Mouse (Mus musculus): ENCODE results near the gene Rnf114. TPM values are rescaled to one million over a fixed set of nuclear protein-coding genes. Genes with fewer than 3 reads are reported as not detected.

The Rnf114 gene
- polyA plus RNA-seq, 1 experiment from 2014 or later, result 67.1 TPM

- peaks cover 3 to 4% of the 10 kb centered on the region in 2 experiments; a peak in 3 of 4 replicates for H3K4me1 ChIP-seq (ENCODE audit: control insufficient read depth in 2 of 2, insufficient read depth in 2 of 2, low read length in 2 of 2)
- peaks cover 88% of the 10 kb centered on the region for H3K36me3 ChIP-seq (ENCODE audit: control insufficient read depth, insufficient read depth, low read length)
- no peak for ATAC-seq (ENCODE audit: insufficient number of reproducible peaks, insufficient read depth, low FRiP score, low read depth)
- H3K9ac ChIP-seq (ENCODE audit: low read length), result no peak overlapping the region
- no peak overlapping the region for H3K4me2 ChIP-seq (ENCODE audit: low read length)
- H3K27me3 ChIP-seq (ENCODE audit: control insufficient read depth, insufficient read depth, low read length), result no peaks in the 10 kb centered on the region
- no peak overlapping the region for H3K27ac ChIP-seq (replicated peaks in 1 of 2; ENCODE audit: control insufficient read depth in 1 of 2, insufficient read depth in 1 of 2, low read depth in 2 of 2, low read length in 2 of 2)
- H3K9me3 ChIP-seq (ENCODE audit: control insufficient read depth, low read length), result no peaks in the 10 kb centered on the region
- WGBS, result 91% methylated on average over 8 of the region's 8 CpGs
- no peak overlapping the region for H3K4me3 ChIP-seq (ENCODE audit: control insufficient read depth in 1 of 2, insufficient read depth in 1 of 2, low read depth in 1 of 2, low read length in 2 of 2)
These were observed 41.8 kb upstream of the Rnf114 start for GRCm38 (mm10) chr2:167450647-167451046.

GRCm38 (mm10) chr2:167453814-167454213 lies 38.6 kb upstream of the Rnf114 start:
- ATAC-seq (ENCODE audit: insufficient number of reproducible peaks, insufficient read depth, low FRiP score, low read depth), result no peak

GRCm38 (mm10) chr2:167456361-167457020 lies 36.0 kb upstream of the Rnf114 start:
- H3K9ac ChIP-seq (ENCODE audit: low read length), result no peak overlapping the region
- no peaks in the 10 kb centered on the region for H3K4me1 ChIP-seq (ENCODE audit: control insufficient read depth in 2 of 2, insufficient read depth in 2 of 2, low read length in 2 of 2)
- peaks cover 81% of the 10 kb centered on the region for H3K36me3 ChIP-seq (ENCODE audit: control insufficient read depth, insufficient read depth, low read length)
- no peak overlapping the region for H3K27ac ChIP-seq (replicated peaks in 1 of 2; ENCODE audit: control insufficient read depth in 1 of 2, insufficient read depth in 1 of 2, low read depth in 2 of 2, low read length in 2 of 2)
- no peak for ATAC-seq (ENCODE audit: insufficient number of reproducible peaks, insufficient read depth, low FRiP score, low read depth)
- no peak overlapping the region for H3K4me2 ChIP-seq (ENCODE audit: low read length)
- 95% methylated on average over 5 of the region's 5 CpGs for WGBS
- H3K9me3 ChIP-seq (ENCODE audit: control insufficient read depth, low read length), result no peaks in the 10 kb centered on the region
- no peak overlapping the region for H3K4me3 ChIP-seq (ENCODE audit: control insufficient read depth in 1 of 2, insufficient read depth in 1 of 2, low read depth in 1 of 2, low read length in 2 of 2)
- H3K27me3 ChIP-seq (ENCODE audit: control insufficient read depth, insufficient read depth, low read length), result no peaks in the 10 kb centered on the region

More at GRCm38 (mm10) chr2:167453814-167454213, 38.6 kb upstream of the Rnf114 start:
- Histone ChIP-seq H3K27ac (replicated peaks in 1 of 2; ENCODE audit: control insufficient read depth in 1 of 2, insufficient read depth in 1 of 2, low read depth in 2 of 2, low read length in 2 of 2) (no peak overlapping the region), H3K27me3 (ENCODE audit: control insufficient read depth, insufficient read depth, low read length) (no peaks in the 10 kb centered on the region), H3K9ac (ENCODE audit: low read length) (no peak overlapping the region), H3K4me1 (ENCODE audit: control insufficient read depth in 2 of 2, insufficient read depth in 2 of 2, low read length in 2 of 2) (no peaks in the 10 kb centered on the region), H3K9me3 (ENCODE audit: control insufficient read depth, low read length) (no peaks in the 10 kb centered on the region), H3K36me3 (ENCODE audit: control insufficient read depth, insufficient read depth, low read length) (peaks cover 88% of the 10 kb centered on the region), H3K4me2 (ENCODE audit: low read length) (no peak overlapping the region), H3K4me3 (ENCODE audit: control insufficient read depth in 1 of 2, insufficient read depth in 1 of 2, low read depth in 1 of 2, low read length in 2 of 2) (no peak overlapping the region)
- WGBS, result 69% methylated on average over 3 of the region's 3 CpGs

GRCm38 (mm10) chr2:167457213-167457612 lies 35.2 kb upstream of the Rnf114 start:
- WGBS, result 91% methylated on average over 9 of the region's 9 CpGs
- Histone ChIP-seq H3K9me3 (ENCODE audit: control insufficient read depth, low read length) (no peaks in the 10 kb centered on the region), H3K4me1 (ENCODE audit: control insufficient read depth in 2 of 2, insufficient read depth in 2 of 2, low read length in 2 of 2) (no peaks in the 10 kb centered on the region), H3K27ac (replicated peaks in 1 of 2; ENCODE audit: control insufficient read depth in 1 of 2, insufficient read depth in 1 of 2, low read depth in 2 of 2, low read length in 2 of 2) (no peak overlapping the region), H3K36me3 (ENCODE audit: control insufficient read depth, insufficient read depth, low read length) (peaks cover 80% of the 10 kb centered on the region), H3K27me3 (ENCODE audit: control insufficient read depth, insufficient read depth, low read length) (no peaks in the 10 kb centered on the region), H3K9ac (ENCODE audit: low read length) (no peak overlapping the region), H3K4me3 (ENCODE audit: control insufficient read depth in 1 of 2, insufficient read depth in 1 of 2, low read depth in 1 of 2, low read length in 2 of 2) (no peak overlapping the region), H3K4me2 (ENCODE audit: low read length) (no peak overlapping the region)
- no peak for ATAC-seq (ENCODE audit: insufficient number of reproducible peaks, insufficient read depth, low FRiP score, low read depth)

DNA sequence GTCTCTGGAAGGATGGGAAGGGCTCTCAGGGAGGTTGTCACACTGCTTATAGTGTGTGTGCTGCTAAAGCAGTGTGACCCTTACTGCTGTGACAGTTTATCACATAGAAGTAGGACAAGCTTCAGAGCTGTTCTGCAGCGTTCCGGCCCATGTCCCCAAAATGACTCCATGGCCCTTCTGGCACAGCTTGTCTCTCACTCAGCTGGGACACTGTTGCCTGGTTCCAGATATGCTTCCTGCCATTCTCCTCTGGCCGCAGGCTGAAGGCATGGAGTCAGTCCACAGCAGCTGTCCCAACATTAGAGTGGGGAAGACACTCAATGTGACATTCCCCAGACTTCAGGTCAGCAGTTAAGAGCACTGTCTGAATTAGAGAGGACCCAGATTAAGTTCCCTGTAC lies 33.9 kb upstream of the Rnf114 start:
- no peaks in the 10 kb centered on the region for H3K9me3 ChIP-seq (ENCODE audit: control insufficient read depth, low read length)
- no peak overlapping the region for H3K4me3 ChIP-seq (ENCODE audit: control insufficient read depth in 1 of 2, insufficient read depth in 1 of 2, low read depth in 1 of 2, low read length in 2 of 2)
- peaks cover 70% of the 10 kb centered on the region for H3K36me3 ChIP-seq (ENCODE audit: control insufficient read depth, insufficient read depth, low read length)
- no peak for ATAC-seq (ENCODE audit: insufficient number of reproducible peaks, insufficient read depth, low FRiP score, low read depth)
- 72% methylated on average over 3 of the region's 3 CpGs for WGBS
- H3K9ac ChIP-seq (ENCODE audit: low read length), result no peak overlapping the region
- H3K27me3 ChIP-seq (ENCODE audit: control insufficient read depth, insufficient read depth, low read length), result no peaks in the 10 kb centered on the region
- H3K4me2 ChIP-seq (ENCODE audit: low read length), result no peak overlapping the region
- no peak overlapping the region for H3K27ac ChIP-seq (replicated peaks in 1 of 2; ENCODE audit: control insufficient read depth in 1 of 2, insufficient read depth in 1 of 2, low read depth in 2 of 2, low read length in 2 of 2)
- peaks cover 0 to 2% of the 10 kb centered on the region in 2 experiments; a peak in 1 of 4 replicates for H3K4me1 ChIP-seq (ENCODE audit: control insufficient read depth in 2 of 2, insufficient read depth in 2 of 2, low read length in 2 of 2)

DNA sequence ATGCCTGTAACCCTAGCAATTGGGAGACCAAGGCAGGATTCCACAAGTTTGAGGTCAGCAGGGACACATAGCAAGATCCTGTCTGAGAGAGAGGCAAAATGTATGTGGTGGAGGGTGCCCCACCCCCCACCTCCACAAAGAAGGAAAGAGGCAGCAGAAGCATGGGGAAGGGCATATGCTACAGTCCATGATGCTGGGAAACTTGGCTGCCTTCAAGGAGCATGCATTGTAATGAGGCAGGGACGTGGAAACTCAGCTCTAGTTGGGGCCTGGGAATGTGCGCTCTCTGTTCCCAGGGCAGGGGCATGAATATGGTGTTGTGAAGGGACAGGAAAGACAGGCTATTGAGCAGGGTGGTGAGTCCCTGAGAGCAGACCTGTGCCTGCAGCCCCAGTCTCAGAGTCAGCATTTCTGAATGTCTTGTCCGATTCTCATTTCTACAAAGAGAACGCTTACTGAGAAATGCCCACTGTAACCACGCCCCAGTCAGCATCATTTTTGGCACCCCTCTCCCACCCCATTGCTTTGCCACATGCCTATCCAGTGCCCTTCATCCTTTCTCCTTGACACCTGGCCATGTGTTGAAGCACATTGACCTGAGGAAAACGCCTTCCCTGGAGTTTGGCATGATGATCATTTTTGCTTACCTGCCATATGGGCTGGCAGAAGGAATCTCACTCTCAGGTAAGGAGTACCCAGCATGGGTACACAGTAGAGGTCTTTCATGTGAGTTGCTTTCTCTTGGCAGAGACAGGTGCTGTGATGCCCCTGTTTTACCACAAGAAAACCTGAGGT lies 33.2 kb upstream of the Rnf114 start:
- H3K4me1 ChIP-seq (ENCODE audit: control insufficient read depth in 2 of 2, insufficient read depth in 2 of 2, low read length in 2 of 2), result peaks cover 0 to 2% of the 10 kb centered on the region in 2 experiments; a peak in 1 of 4 replicates
- H3K27ac ChIP-seq (replicated peaks in 1 of 2; ENCODE audit: control insufficient read depth in 1 of 2, insufficient read depth in 1 of 2, low read depth in 2 of 2, low read length in 2 of 2), result no peak overlapping the region
- no peak for ATAC-seq (ENCODE audit: insufficient number of reproducible peaks, insufficient read depth, low FRiP score, low read depth)
- H3K9ac ChIP-seq (ENCODE audit: low read length), result no peak overlapping the region
- WGBS, result 92% methylated on average over 6 of the region's 6 CpGs
- no peak overlapping the region for H3K4me2 ChIP-seq (ENCODE audit: low read length)
- H3K4me3 ChIP-seq (ENCODE audit: control insufficient read depth in 1 of 2, insufficient read depth in 1 of 2, low read depth in 1 of 2, low read length in 2 of 2), result no peak overlapping the region
- peaks cover 63% of the 10 kb centered on the region for H3K36me3 ChIP-seq (ENCODE audit: control insufficient read depth, insufficient read depth, low read length)
- no peaks in the 10 kb centered on the region for H3K27me3 ChIP-seq (ENCODE audit: control insufficient read depth, insufficient read depth, low read length)
- no peaks in the 10 kb centered on the region for H3K9me3 ChIP-seq (ENCODE audit: control insufficient read depth, low read length)

DNA sequence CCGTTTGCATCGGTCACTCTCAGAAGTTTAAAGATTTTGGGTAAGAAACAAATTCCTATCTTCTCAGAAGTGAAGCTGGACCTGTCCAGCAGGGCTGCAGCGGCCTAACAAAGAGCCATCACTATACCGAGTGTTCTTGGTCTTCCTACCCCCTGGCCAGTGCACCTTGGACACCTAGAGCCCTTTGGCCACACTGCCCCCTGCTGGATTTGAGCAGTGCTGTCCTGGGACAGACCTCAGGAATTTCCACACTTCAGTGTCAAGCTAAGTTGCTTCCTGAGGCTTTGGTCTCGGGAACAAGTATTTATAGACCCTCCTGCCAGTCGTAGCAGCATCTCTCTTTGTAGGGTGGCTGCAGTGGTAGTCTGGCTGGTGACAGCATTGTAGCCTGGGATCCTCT lies 29.5 kb upstream of the Rnf114 start:
- WGBS, result 47% methylated on average over 6 of the region's 6 CpGs
- H3K9me3 ChIP-seq (ENCODE audit: control insufficient read depth, low read length), result no peaks in the 10 kb centered on the region
- no peak overlapping the region for H3K4me3 ChIP-seq (ENCODE audit: control insufficient read depth in 1 of 2, insufficient read depth in 1 of 2, low read depth in 1 of 2, low read length in 2 of 2)
- H3K36me3 ChIP-seq (ENCODE audit: control insufficient read depth, insufficient read depth, low read length), result peaks cover 64% of the 10 kb centered on the region
- peak; percentile 64; the same call in 1 of the 2 replicates for ATAC-seq (ENCODE audit: insufficient number of reproducible peaks, insufficient read depth, low FRiP score, low read depth)
- no peak overlapping the region for H3K9ac ChIP-seq (ENCODE audit: low read length)
- H3K27me3 ChIP-seq (ENCODE audit: control insufficient read depth, insufficient read depth, low read length), result no peaks in the 10 kb centered on the region
- H3K27ac ChIP-seq (replicated peaks in 1 of 2; ENCODE audit: control insufficient read depth in 1 of 2, insufficient read depth in 1 of 2, low read depth in 2 of 2, low read length in 2 of 2), result no peak overlapping the region
- H3K4me1 ChIP-seq (ENCODE audit: control insufficient read depth in 2 of 2, insufficient read depth in 2 of 2, low read length in 2 of 2), result peaks cover 0 to 2% of the 10 kb centered on the region in 2 experiments; a peak in 1 of 4 replicates
- H3K4me2 ChIP-seq (ENCODE audit: low read length), result no peak overlapping the region
